Mouse (Mus musculus) cerebellum, adult (tissue): ENCODE data around the gene Thrsp.

ENCODE experiments used
- ATAC-seq: cut with Nextera tagmentation; 2 replicates; pipeline ENCODE4 v1.9.2; 2017; ENCODE audit warnings: mild to moderate bottlenecking, moderate library complexity, mixed read lengths; ENCODE audit not compliant: insufficient number of reproducible peaks, low FRiP score, low TSS enrichment

The Thrsp gene

GRCm38 (mm10) chr7:97419163-97419562, 1.6 kb upstream of the Thrsp start:
- ATAC-seq: no peak

GRCm38 (mm10) chr7:97418717-97419116, 1.2 kb upstream of the Thrsp start:
- no peak for ATAC-seq

- no peak for ATAC-seq
Measured at GRCm38 (mm10) chr7:97416473-97416872, 1.1 kb downstream of the Thrsp start.

- no peak for ATAC-seq
Measured at GRCm38 (mm10) chr7:97414915-97415687, 2.4 kb downstream of the Thrsp start.

GRCm38 (mm10) chr7:97414426-97414825, 3.1 kb downstream of the Thrsp start:
- no peak for ATAC-seq

- no peak for ATAC-seq
Measured at GRCm38 (mm10) chr7:97413981-97414380, 3.5 kb downstream of the Thrsp start.

GRCm38 (mm10) chr7:97411575-97411974, 6.0 kb downstream of the Thrsp start:
- ATAC-seq: no peak

GRCm38 (mm10) chr7:97411106-97411505, 6.4 kb downstream of the Thrsp start:
- ATAC-seq: no peak

GRCm38 (mm10) chr7:97407145-97407544, 10.4 kb downstream of the Thrsp start:
- no peak for ATAC-seq

- ATAC-seq: peak; percentile 79
Measured at GRCm38 (mm10) chr7:97399960-97400715, 17.4 kb downstream of the Thrsp start, which contains the start of gene Ndufc2. Gene Ndufc2 (plus strand): TSS chr7:97400003.

- no peak for ATAC-seq
Measured at GRCm38 (mm10) chr7:97398943-97399342, 18.6 kb downstream of the Thrsp start.

GRCm38 (mm10) chr7:97394375-97394774, 23.2 kb downstream of the Thrsp start:
- no peak for ATAC-seq

GRCm38 (mm10) chr7:97392079-97392445, 25.5 kb downstream of the Thrsp start:
- ATAC-seq: no peak

GRCm38 (mm10) chr7:97391293-97392078, 26.0 kb downstream of the Thrsp start:
- ATAC-seq: no peak

GRCm38 (mm10) chr7:97388541-97388940, 29.0 kb downstream of the Thrsp start:
- no peak for ATAC-seq

GRCm38 (mm10) chr7:97387561-97388147, 29.9 kb downstream of the Thrsp start:
- peak; percentile 29; the same call in 1 of the 2 replicates for ATAC-seq

GRCm38 (mm10) chr7:97386806-97387370, 30.6 kb downstream of the Thrsp start:
- ATAC-seq: peak; percentile 96

GRCm38 (mm10) chr7:97386106-97386805, 31.3 kb downstream of the Thrsp start:
- no peak for ATAC-seq

- no peak for ATAC-seq
Measured at GRCm38 (mm10) chr7:97383496-97384132, 33.9 kb downstream of the Thrsp start.
